Mouse (Mus musculus) liver, embryonic 15.5 days (tissue): ENCODE results near the gene Pold1. TPM values are rescaled to one million over a fixed set of nuclear protein-coding genes. Genes with fewer than 3 reads are reported as not detected.

Experiments
- ATAC-seq: fragments of 200-750 bp; cut with Nextera tagmentation; 2 replicates; pipeline ENCODE4 v1.8.0; 2017; ENCODE audit warnings: moderate number of reproducible peaks, mild to moderate bottlenecking, moderate library complexity; ENCODE audit not compliant: insufficient read depth
- H3K27ac ChIP-seq: fragments of 300-500 bp; sonication (generic); replicated peaks from 2 replicates; pipeline ENCODE4 v1.5.1; 2015; ENCODE audit warnings: mild to moderate bottlenecking, inconsistent platforms
- H3K27me3 ChIP-seq: fragments of 300-500 bp; sonication (generic); 2 replicates; pipeline ENCODE4 v1.6.1; 2015; ENCODE audit warnings: mild to moderate bottlenecking, inconsistent platforms
- H3K36me3 ChIP-seq: fragments of 300-500 bp; sonication (generic); replicated peaks from 2 replicates; pipeline ENCODE4 v1.6.1; 2015; ENCODE audit warnings: moderate library complexity, mild to moderate bottlenecking, inconsistent platforms
- H3K4me1 ChIP-seq: fragments of 300-500 bp; sonication (generic); replicated peaks from 2 replicates; pipeline ENCODE4 v1.6.1; 2015; ENCODE audit warnings: inconsistent platforms
- H3K4me2 ChIP-seq: fragments of 300-500 bp; sonication (generic); 2 replicates; pipeline ENCODE4 v1.6.1; 2015; ENCODE audit warnings: moderate library complexity, mild to moderate bottlenecking, inconsistent platforms
- H3K4me3 ChIP-seq: fragments of 300-500 bp; sonication (generic); replicated peaks from 2 replicates; pipeline ENCODE4 v1.5.1; 2015; ENCODE audit warnings: mild to moderate bottlenecking, inconsistent platforms
- H3K9ac ChIP-seq: fragments of 300-500 bp; sonication (generic); 2 replicates; pipeline ENCODE4 v1.6.1; 2015; ENCODE audit warnings: moderate library complexity, mild to moderate bottlenecking, inconsistent platforms
- H3K9me3 ChIP-seq: fragments of 300-500 bp; sonication (generic); replicated peaks from 2 replicates; pipeline ENCODE4 v1.6.1; 2016; ENCODE audit warnings: inconsistent platforms
- WGBS: fragments of 180-500 bp; shearing (Covaris S2); methylation state at CpG from one replicate; pipeline ENCODE4 v1.1.7; 2015; ENCODE audit warnings: mixed read lengths; ENCODE audit not compliant: insufficient replicate concordance; 5-methylcytosine and 5-hydroxymethylcytosine counted together
- polyA plus RNA-seq: library from polyadenylated mRNA; unstranded; fragments of >200 nt; fragmentation: Nextera tagmentation; extraction: Ambion mirVana; gene quantifications from 2 replicates; pipeline ENCODE4 v1.2.1, GENCODE M21; 2015

The Pold1 gene
- polyA plus RNA-seq, 1 experiment from 2014 or later: 51.9 TPM

DNA sequence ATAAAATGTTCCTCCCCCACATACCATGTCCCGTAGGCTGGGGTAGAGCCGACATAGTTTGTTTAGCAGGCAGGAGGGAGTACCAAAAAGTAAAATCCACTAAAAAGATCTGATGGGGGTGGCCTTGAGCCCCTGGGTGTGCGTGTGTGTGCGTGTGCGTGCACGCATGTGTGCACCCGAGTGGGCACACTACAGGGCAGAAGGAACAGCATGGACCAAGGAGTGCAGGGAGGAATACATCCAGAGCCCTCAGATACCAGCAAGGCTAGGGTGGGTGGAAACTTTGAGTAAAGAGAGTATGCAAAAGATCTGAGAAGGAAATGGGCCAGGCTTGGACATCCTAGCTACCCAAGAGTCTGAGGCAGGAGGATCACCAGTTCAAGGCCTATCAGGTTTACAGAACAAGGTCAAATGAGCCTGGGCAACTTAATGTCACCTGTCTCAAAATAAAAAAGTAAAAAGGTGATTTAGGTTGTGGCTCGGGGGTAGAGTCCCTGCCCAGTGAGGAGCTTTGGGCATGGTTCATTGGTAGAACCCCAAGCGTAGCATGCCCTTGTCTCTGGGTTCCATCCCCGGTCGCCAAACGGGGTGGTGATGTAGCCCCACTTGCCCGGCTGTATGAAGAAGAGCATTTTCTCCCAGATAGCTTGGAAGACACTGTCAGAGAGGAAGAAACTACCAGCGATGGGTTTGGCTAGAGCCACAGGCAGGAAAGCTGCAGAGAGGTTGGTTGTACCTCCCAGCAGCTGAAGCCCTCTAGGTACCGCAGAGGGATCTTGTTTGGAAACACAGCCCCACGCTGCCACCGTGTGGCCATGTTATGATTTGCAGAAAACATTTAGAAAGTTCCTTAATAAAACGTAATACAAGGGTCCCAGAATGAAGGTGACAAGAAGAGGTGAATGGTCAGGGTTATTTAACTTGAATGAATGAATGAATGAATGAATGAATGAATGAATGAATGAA is 12.1 kb upstream of the Pold1 start:
- ATAC-seq: no peak

GRCm38 (mm10) chr7:44557629-44558028 is 9.0 kb upstream of the Pold1 start:
- 55% methylated on average over 2 of the region's 2 CpGs for WGBS
- Histone ChIP-seq H3K9me3 (no peaks in the 10 kb centered on the region; the same call in 1 of the 2 replicates), H3K4me2 (no peak overlapping the region), H3K27ac (no peak overlapping the region), H3K36me3 (peaks cover under 1% of the 10 kb centered on the region; the same call in 1 of the 2 replicates), H3K4me1 (peaks cover 16% of the 10 kb centered on the region), H3K27me3 (peaks cover 3% of the 10 kb centered on the region; the same call in 1 of the 2 replicates), H3K9ac (no peak overlapping the region), H3K4me3 (no peak overlapping the region)
- ATAC-seq: no peak

More for the DNA sequence above, 12.1 kb upstream of the Pold1 start:
- H3K36me3 ChIP-seq: no peaks in the 10 kb centered on the region
- H3K9me3 ChIP-seq: no peaks in the 10 kb centered on the region
- WGBS: 48% methylated on average over 18 of the region's 18 CpGs
- H3K4me3 ChIP-seq: no peak overlapping the region
- no peaks in the 10 kb centered on the region for H3K4me1 ChIP-seq
- no peak overlapping the region for H3K27ac ChIP-seq
- peaks cover 3% of the 10 kb centered on the region; the same call in 1 of the 2 replicates for H3K27me3 ChIP-seq
- no peak overlapping the region for H3K9ac ChIP-seq
- no peak overlapping the region for H3K4me2 ChIP-seq

DNA sequence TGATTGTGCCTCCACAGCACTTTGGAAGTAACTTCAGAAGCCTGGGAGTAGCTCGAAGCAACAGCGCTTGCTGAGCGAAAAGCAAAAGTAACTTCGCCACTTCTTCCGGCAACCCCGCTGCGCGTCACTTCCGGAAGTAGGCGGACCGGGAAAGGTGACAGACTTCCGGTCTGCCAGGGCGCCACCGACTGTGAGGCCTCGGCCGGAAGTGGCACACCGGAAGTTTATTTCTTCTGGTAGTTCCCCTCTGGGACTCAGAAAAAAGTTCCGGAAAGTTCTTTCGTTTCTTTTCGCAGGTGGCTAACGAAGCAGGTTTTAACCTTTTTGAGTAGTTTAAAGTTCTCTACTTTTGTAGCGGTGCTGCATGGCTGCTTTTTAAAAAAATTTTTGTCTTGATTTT is 5.2 kb upstream of the Pold1 start, which contains the start of gene Nr1h2:
Nr1h2 (minus strand) TSS at position 126 of the 400 bp plus-strand sequence.
- H3K4me3 ChIP-seq: peak within 1 kb of the TSS; percentile 100
- H3K9ac ChIP-seq: peak within 1 kb of the TSS; percentile 85
- H3K4me1 ChIP-seq: peaks cover 22% of the 10 kb centered on the region
- peak within 1 kb of the TSS; percentile 82 for H3K4me2 ChIP-seq
- H3K36me3 ChIP-seq: peaks cover 34% of the 10 kb centered on the region
- WGBS: under 1% methylated on average over 22 of the region's 22 CpGs
- H3K9me3 ChIP-seq: no peaks in the 10 kb centered on the region; the same call in 1 of the 2 replicates
- peak within 1 kb of the TSS; percentile 98 for H3K27ac ChIP-seq
- no peaks in the 10 kb centered on the region; the same call in 1 of the 2 replicates for H3K27me3 ChIP-seq
- ATAC-seq: peak; percentile 83

- Histone ChIP-seq H3K27me3 (no peaks in the 10 kb centered on the region), H3K4me1 (peaks cover 25% of the 10 kb centered on the region), H3K36me3 (peaks cover 34% of the 10 kb centered on the region), H3K9me3 (no peaks in the 10 kb centered on the region; the same call in 1 of the 2 replicates), H3K27ac (peak overlapping the region; percentile 98), H3K4me2 (peak overlapping the region; percentile 82), H3K9ac (peak overlapping the region; percentile 85), H3K4me3 (peak overlapping the region; percentile 100)
- under 1% methylated on average over 32 of the region's 32 CpGs for WGBS
- peak; percentile 51 for ATAC-seq
Measured at GRCm38 (mm10) chr7:44553196-44553764, 4.6 kb upstream of the Pold1 start.

GRCm38 (mm10) chr7:44552141-44552908 is 3.7 kb upstream of the Pold1 start:
- Histone ChIP-seq H3K9ac (no peak overlapping the region), H3K9me3 (no peaks in the 10 kb centered on the region; the same call in 1 of the 2 replicates), H3K27ac (peak overlapping the region; percentile 98; the same call in 1 of the 2 replicates), H3K4me1 (peaks cover 35% of the 10 kb centered on the region), H3K27me3 (no peaks in the 10 kb centered on the region), H3K4me3 (peak overlapping the region; percentile 100), H3K4me2 (peak overlapping the region; percentile 82), H3K36me3 (peaks cover 34% of the 10 kb centered on the region)
- WGBS: 86% methylated on average over 31 of the region's 31 CpGs
- no peak for ATAC-seq

DNA sequence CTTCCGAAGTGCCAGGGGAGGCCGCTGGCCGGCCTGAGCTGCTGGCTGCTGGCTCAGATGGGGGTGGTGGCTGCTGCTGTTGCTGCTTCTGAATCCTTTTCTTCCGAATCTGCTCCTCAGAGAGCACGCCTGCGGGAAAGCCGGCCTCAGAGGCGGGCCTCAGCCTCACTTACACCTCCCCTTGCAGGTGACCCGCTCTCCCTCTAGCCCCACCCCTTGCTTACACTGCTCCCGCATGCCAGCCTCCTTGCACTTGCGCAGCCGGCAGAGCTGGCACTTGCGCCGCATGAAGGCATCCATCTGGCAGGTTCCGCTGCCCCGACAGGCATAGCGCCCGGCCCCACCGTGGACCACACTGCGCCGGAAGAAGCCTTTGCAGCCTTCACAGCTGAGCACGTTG is 3.1 kb upstream of the Pold1 start:
- ATAC-seq: no peak

DNA sequence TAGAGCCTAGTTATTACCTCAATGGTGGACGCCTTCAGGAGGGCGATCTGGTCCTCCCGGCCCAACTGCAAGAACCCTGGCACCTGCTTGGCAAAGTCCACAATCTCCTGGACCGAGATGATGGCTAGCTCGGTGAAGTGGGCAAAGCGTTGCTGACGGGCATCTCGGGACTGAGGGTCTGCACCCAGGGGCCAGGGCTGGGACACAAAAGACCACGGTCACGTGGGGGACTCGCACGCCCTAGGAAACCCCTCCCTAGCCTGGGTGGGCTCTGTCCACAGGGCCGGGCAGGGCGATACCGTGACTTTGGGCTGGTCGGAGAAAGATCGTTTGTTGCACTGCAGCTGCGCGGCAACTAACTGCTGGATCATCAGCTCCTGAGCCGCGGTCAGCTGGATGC is 2.7 kb upstream of the Pold1 start:
- no peak for ATAC-seq
- H3K4me2 ChIP-seq: no peak overlapping the region
- no peaks in the 10 kb centered on the region; the same call in 1 of the 2 replicates for H3K9me3 ChIP-seq
- 88% methylated on average over 21 of the region's 21 CpGs for WGBS
- H3K27ac ChIP-seq: no peak overlapping the region
- H3K4me1 ChIP-seq: peaks cover 43% of the 10 kb centered on the region
- no peak overlapping the region for H3K9ac ChIP-seq
- H3K4me3 ChIP-seq: no peak overlapping the region
- H3K27me3 ChIP-seq: no peaks in the 10 kb centered on the region
- H3K36me3 ChIP-seq: peaks cover 37% of the 10 kb centered on the region

More for the DNA sequence above, 3.1 kb upstream of the Pold1 start:
- no peak overlapping the region for H3K4me2 ChIP-seq
- H3K4me3 ChIP-seq: no peak overlapping the region
- H3K27ac ChIP-seq: no peak overlapping the region
- H3K9ac ChIP-seq: no peak overlapping the region
- H3K9me3 ChIP-seq: no peaks in the 10 kb centered on the region; the same call in 1 of the 2 replicates
- no peaks in the 10 kb centered on the region for H3K27me3 ChIP-seq
- 88% methylated on average over 22 of the region's 22 CpGs for WGBS
- peaks cover 35% of the 10 kb centered on the region for H3K36me3 ChIP-seq
- H3K4me1 ChIP-seq: peaks cover 41% of the 10 kb centered on the region

- H3K4me3 ChIP-seq: no peak overlapping the region
- ATAC-seq: no peak
- no peaks in the 10 kb centered on the region for H3K27me3 ChIP-seq
- H3K9me3 ChIP-seq: no peaks in the 10 kb centered on the region; the same call in 1 of the 2 replicates
- no peak overlapping the region for H3K4me2 ChIP-seq
- peaks cover 43% of the 10 kb centered on the region for H3K4me1 ChIP-seq
- no peak overlapping the region for H3K9ac ChIP-seq
- peaks cover 45% of the 10 kb centered on the region for H3K36me3 ChIP-seq
- no peak overlapping the region for H3K27ac ChIP-seq
- WGBS: 80% methylated on average over 12 of the region's 12 CpGs
Measured at GRCm38 (mm10) chr7:44550409-44550678, 1.7 kb upstream of the Pold1 start.

DNA sequence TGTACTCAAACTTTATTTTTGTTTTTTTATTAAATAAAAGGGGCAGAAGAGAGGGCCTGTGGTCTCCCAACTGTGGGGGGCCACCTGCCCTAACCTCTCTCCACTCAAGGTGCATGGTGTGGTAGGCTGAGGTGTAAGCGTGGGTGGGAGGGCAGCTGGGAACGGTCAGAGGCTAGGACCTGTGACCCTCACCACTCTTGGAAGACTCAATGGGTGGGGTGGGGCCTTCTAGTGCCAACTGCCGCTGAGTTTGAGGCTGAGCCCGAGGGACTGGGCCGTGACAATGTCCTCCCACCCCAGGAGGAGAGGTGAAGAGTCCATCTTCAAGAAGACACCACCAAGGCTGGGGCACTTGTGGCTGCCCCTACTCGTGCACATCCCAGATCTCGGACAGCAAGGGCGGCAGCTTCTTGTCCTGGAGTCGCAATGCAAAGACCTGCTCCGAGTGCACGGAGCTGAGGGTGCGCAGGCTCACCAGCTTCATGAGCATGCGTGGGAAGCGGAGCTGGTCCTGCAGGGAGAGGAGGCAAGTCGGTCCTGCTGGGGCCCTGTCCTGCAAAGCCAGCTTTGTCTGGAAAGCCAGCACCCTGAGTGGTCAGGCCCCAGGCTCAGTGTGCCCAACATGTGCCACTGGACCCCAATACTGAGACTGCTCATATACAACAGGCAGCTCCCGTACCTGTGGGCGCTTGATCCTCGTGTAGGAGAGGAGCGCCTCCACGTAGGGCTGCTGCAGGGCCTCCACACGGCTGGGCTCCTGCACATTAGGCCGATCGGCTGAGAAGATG is 1.2 kb upstream of the Pold1 start:
- H3K27ac ChIP-seq: no peak overlapping the region
- H3K4me3 ChIP-seq: no peak overlapping the region
- no peak overlapping the region for H3K9ac ChIP-seq
- H3K4me2 ChIP-seq: no peak overlapping the region
- peaks cover 43% of the 10 kb centered on the region for H3K4me1 ChIP-seq
- WGBS: 87% methylated on average over 23 of the region's 23 CpGs
- H3K36me3 ChIP-seq: peaks cover 51% of the 10 kb centered on the region
- no peak for ATAC-seq
- H3K27me3 ChIP-seq: no peaks in the 10 kb centered on the region
- no peaks in the 10 kb centered on the region; the same call in 1 of the 2 replicates for H3K9me3 ChIP-seq

DNA sequence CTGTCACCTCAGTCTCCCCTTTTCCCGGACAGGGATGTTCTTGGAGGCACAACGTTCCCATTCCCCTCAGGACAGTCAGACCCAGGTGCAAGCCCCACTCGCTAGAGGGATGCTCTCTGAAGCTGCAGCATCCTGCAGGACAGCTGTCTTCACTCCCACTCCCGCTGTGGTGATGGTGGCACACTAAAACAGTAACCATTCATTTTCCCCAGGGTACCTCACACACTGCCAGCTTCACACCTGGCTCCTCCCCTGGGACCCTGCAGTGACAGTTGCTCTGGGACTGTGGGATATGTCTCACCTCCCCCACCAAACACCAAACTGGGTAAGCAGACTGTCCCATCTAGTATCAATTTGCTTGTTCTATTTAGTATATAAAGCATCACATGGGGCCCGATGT is 924 bp downstream of the Pold1 start:
- peak overlapping the region; percentile 75 for H3K4me3 ChIP-seq
- WGBS: 19% methylated on average over 5 of the region's 5 CpGs

More for the DNA sequence above, 924 bp downstream of the Pold1 start:
- Histone ChIP-seq H3K4me1 (peaks cover 28% of the 10 kb centered on the region), H3K9me3 (no peaks in the 10 kb centered on the region), H3K36me3 (peaks cover 67% of the 10 kb centered on the region), H3K9ac (peak overlapping the region; percentile 73), H3K27me3 (no peaks in the 10 kb centered on the region), H3K4me2 (peak overlapping the region; percentile 88), H3K27ac (peak overlapping the region; percentile 90)
- no peak for ATAC-seq
